Mouse (Mus musculus): ENCODE data around the gene Arhgap6. TPM values are rescaled to one million over a fixed set of nuclear protein-coding genes. Genes with fewer than 3 reads are reported as not detected.

Arhgap6 gene
- total and polyA plus RNA-seq, 3 experiments: 1.7 to 3.3 (median 2.8) TPM

- no peak for DNase-seq
- TF ChIP-seq POLR2A (IDR thresholded peaks at IDR 0.05; ENCODE audit: insufficient read depth, low read depth, low read length): no peak
- no peak for TF ChIP-seq EP300 (IDR thresholded peaks at IDR 0.05; ENCODE audit: insufficient read depth, low read depth, low read length)
- no peak for TF ChIP-seq CTCF (IDR thresholded peaks at IDR 0.05)
- intact Hi-C loops (cut with DNase I): no loop called here
- H3K4me3 ChIP-seq: no peak overlapping the region
- H3K36me3 ChIP-seq (ENCODE audit: control insufficient read depth, insufficient read depth, low read length): no peaks in the 10 kb centered on the region
- no peaks in the 10 kb centered on the region for H3K27me3 ChIP-seq (ENCODE audit: control insufficient read depth, insufficient read depth, low read length)
- no peak overlapping the region for H3K27ac ChIP-seq
- H3K4me1 ChIP-seq (ENCODE audit: control insufficient read depth, insufficient read depth, low read length): no peaks in the 10 kb centered on the region
- WGBS: 61% methylated on average over 1 of the region's 1 CpGs
- H3K79me2 ChIP-seq (replicated peaks; ENCODE audit: control insufficient read depth, insufficient read depth, low read length): no peaks in the 10 kb centered on the region
- no peak overlapping the region for H3K9ac ChIP-seq (ENCODE audit: low read depth, low read length)
These were observed 212.2 kb downstream of the Arhgap6 start for GRCm38 (mm10) chrX:169007066-169007465.

- Histone ChIP-seq H3K36me3 (ENCODE audit: control insufficient read depth, insufficient read depth, low read length) (no peaks in the 10 kb centered on the region), H3K79me2 (replicated peaks; ENCODE audit: control insufficient read depth, insufficient read depth, low read length) (no peaks in the 10 kb centered on the region), H3K4me3 (no peak overlapping the region), H3K9ac (ENCODE audit: low read depth, low read length) (no peak overlapping the region), H3K27me3 (ENCODE audit: control insufficient read depth, insufficient read depth, low read length) (no peaks in the 10 kb centered on the region), H3K27ac (no peak overlapping the region), H3K4me1 (ENCODE audit: control insufficient read depth, insufficient read depth, low read length) (no peaks in the 10 kb centered on the region)
- no peak for TF ChIP-seq EP300 (IDR thresholded peaks at IDR 0.05; ENCODE audit: insufficient read depth, low read depth, low read length)
- TF ChIP-seq POLR2A (IDR thresholded peaks at IDR 0.05; ENCODE audit: insufficient read depth, low read depth, low read length): no peak
- TF ChIP-seq CTCF (IDR thresholded peaks at IDR 0.05): no peak
- no peak for DNase-seq
- intact Hi-C loops (cut with DNase I): no loop called here
These were observed 217.8 kb downstream of the Arhgap6 start for GRCm38 (mm10) chrX:169012701-169013100.

GRCm38 (mm10) chrX:169034390-169034789, 239.5 kb downstream of the Arhgap6 start:
- no peak overlapping the region for H3K4me3 ChIP-seq
- no peaks in the 10 kb centered on the region for H3K4me1 ChIP-seq (ENCODE audit: control insufficient read depth, insufficient read depth, low read length)
- intact Hi-C loops (cut with DNase I): no loop called here
- H3K27ac ChIP-seq: no peak overlapping the region
- no peaks in the 10 kb centered on the region for H3K36me3 ChIP-seq (ENCODE audit: control insufficient read depth, insufficient read depth, low read length)
- WGBS: 93% methylated on average over 1 of the region's 1 CpGs
- no peak for TF ChIP-seq CTCF (IDR thresholded peaks at IDR 0.05)
- TF ChIP-seq EP300 (IDR thresholded peaks at IDR 0.05; ENCODE audit: insufficient read depth, low read depth, low read length): no peak
- TF ChIP-seq POLR2A (IDR thresholded peaks at IDR 0.05; ENCODE audit: insufficient read depth, low read depth, low read length): no peak
- H3K27me3 ChIP-seq (ENCODE audit: control insufficient read depth, insufficient read depth, low read length): no peaks in the 10 kb centered on the region
- H3K79me2 ChIP-seq (replicated peaks; ENCODE audit: control insufficient read depth, insufficient read depth, low read length): no peaks in the 10 kb centered on the region
- no peak for DNase-seq
- H3K9ac ChIP-seq (ENCODE audit: low read depth, low read length): no peak overlapping the region

GRCm38 (mm10) chrX:169036403-169037296, 241.8 kb downstream of the Arhgap6 start:
- TF ChIP-seq EP300 (IDR thresholded peaks at IDR 0.05; ENCODE audit: insufficient read depth, low read depth, low read length) (no peak), POLR2A (IDR thresholded peaks at IDR 0.05; ENCODE audit: insufficient read depth, low read depth, low read length) (peak; percentile 65), CTCF (IDR thresholded peaks at IDR 0.05) (peak; percentile 61)
- H3K27ac ChIP-seq: peak overlapping the region; percentile 67
- DNase-seq: peak; percentile 80 to 87
- intact Hi-C loops (cut with DNase I): loop anchor here (2.0 to 5.0 kb wide), 2 partner anchors 50 to 266 kb away; no protein-coding TSS in a partner anchor
- no peaks in the 10 kb centered on the region for H3K4me1 ChIP-seq (ENCODE audit: control insufficient read depth, insufficient read depth, low read length)
- WGBS: 21% methylated on average over 32 of the region's 32 CpGs
- H3K9ac ChIP-seq (ENCODE audit: low read depth, low read length): peak overlapping the region; percentile 40
- H3K4me3 ChIP-seq: peak overlapping the region; percentile 48
- no peaks in the 10 kb centered on the region for H3K79me2 ChIP-seq (replicated peaks; ENCODE audit: control insufficient read depth, insufficient read depth, low read length)
- H3K36me3 ChIP-seq (ENCODE audit: control insufficient read depth, insufficient read depth, low read length): no peaks in the 10 kb centered on the region
- H3K27me3 ChIP-seq (ENCODE audit: control insufficient read depth, insufficient read depth, low read length): no peaks in the 10 kb centered on the region

- H3K27me3 ChIP-seq (ENCODE audit: control insufficient read depth, insufficient read depth, low read length): no peaks in the 10 kb centered on the region
- TF ChIP-seq CTCF (IDR thresholded peaks at IDR 0.05) (no peak), EP300 (IDR thresholded peaks at IDR 0.05; ENCODE audit: insufficient read depth, low read depth, low read length) (no peak), POLR2A (IDR thresholded peaks at IDR 0.05; ENCODE audit: insufficient read depth, low read depth, low read length) (no peak)
- no peak overlapping the region; the same call in 1 of the 2 replicates for H3K9ac ChIP-seq (ENCODE audit: low read depth, low read length)
- H3K27ac ChIP-seq: peak overlapping the region; percentile 67
- H3K79me2 ChIP-seq (replicated peaks; ENCODE audit: control insufficient read depth, insufficient read depth, low read length): no peaks in the 10 kb centered on the region
- intact Hi-C loops (cut with DNase I): loop anchor here (2.0 to 5.0 kb wide), 2 partner anchors 49 to 265 kb away; no protein-coding TSS in a partner anchor
- no peak for DNase-seq
- no peaks in the 10 kb centered on the region for H3K36me3 ChIP-seq (ENCODE audit: control insufficient read depth, insufficient read depth, low read length)
- WGBS: 53% methylated on average over 4 of the region's 4 CpGs
- no peaks in the 10 kb centered on the region for H3K4me1 ChIP-seq (ENCODE audit: control insufficient read depth, insufficient read depth, low read length)
- peak overlapping the region; percentile 3 for H3K4me3 ChIP-seq
These were observed 242.5 kb downstream of the Arhgap6 start for GRCm38 (mm10) chrX:169037401-169037800.

- WGBS: 43% methylated on average over 1 of the region's 1 CpGs
These were observed 249.0 kb downstream of the Arhgap6 start for GRCm38 (mm10) chrX:169043872-169044271.

More at GRCm38 (mm10) chrX:169043872-169044271, 249.0 kb downstream of the Arhgap6 start:
- Histone ChIP-seq H3K27ac (no peak overlapping the region), H3K27me3 (ENCODE audit: control insufficient read depth, insufficient read depth, low read length) (no peaks in the 10 kb centered on the region), H3K79me2 (replicated peaks; ENCODE audit: control insufficient read depth, insufficient read depth, low read length) (no peaks in the 10 kb centered on the region; the same call in 1 of the 2 replicates), H3K4me1 (ENCODE audit: control insufficient read depth, insufficient read depth, low read length) (no peaks in the 10 kb centered on the region), H3K4me3 (no peak overlapping the region), H3K9ac (ENCODE audit: low read depth, low read length) (no peak overlapping the region), H3K36me3 (ENCODE audit: control insufficient read depth, insufficient read depth, low read length) (no peaks in the 10 kb centered on the region)
- TF ChIP-seq EP300 (IDR thresholded peaks at IDR 0.05; ENCODE audit: insufficient read depth, low read depth, low read length) (no peak), CTCF (IDR thresholded peaks at IDR 0.05) (no peak), POLR2A (IDR thresholded peaks at IDR 0.05; ENCODE audit: insufficient read depth, low read depth, low read length) (no peak)
- no peak for DNase-seq
- intact Hi-C loops (cut with DNase I): no loop called here

Measured in heart, adult 2 months (tissue).